Mouse (Mus musculus) forebrain, embryonic 11.5 days (tissue): ENCODE measurements around the gene Setd1b. TPM values are rescaled to one million over a fixed set of nuclear protein-coding genes. Genes with fewer than 3 reads are reported as not detected.
A peak's percentile ranks its signal among the peaks of the same experiment; 100 is the strongest.

Source experiments
- ATAC-seq: fragments of 200-750 bp; cut with Nextera tagmentation; replicated peaks from 2 replicates; pipeline ENCODE4 v1.8.0; 2017; ENCODE audit warnings: moderate TSS enrichment; ENCODE audit not compliant: low FRiP score
- DNase-seq: peaks from one replicate; pipeline ENCODE4 v3.0.0-alpha.2; 2017; ENCODE audit warnings: low spot score
- H3K27ac ChIP-seq: fragments of 300-500 bp; sonication (generic); 2 replicates; pipeline ENCODE4 v1.5.1; 2014; ENCODE audit warnings: low read depth, low read length
- H3K27me3 ChIP-seq: fragments of 300-500 bp; sonication (generic); 2 replicates; pipeline ENCODE4 v1.6.1; 2014; ENCODE audit warnings: mild to moderate bottlenecking, low read length, mixed read lengths; ENCODE audit not compliant: control insufficient read depth, insufficient read depth
- H3K36me3 ChIP-seq: fragments of 300-500 bp; sonication (generic); 2 replicates; pipeline ENCODE4 v1.6.1; 2014; ENCODE audit warnings: mild to moderate bottlenecking, low read length, moderate library complexity, mixed read lengths; ENCODE audit not compliant: control insufficient read depth, insufficient read depth
- H3K4me1 ChIP-seq: fragments of 300-500 bp; sonication (generic); replicated peaks from 2 replicates; pipeline ENCODE4 v1.6.1; 2014; ENCODE audit warnings: low read length, mixed read lengths; ENCODE audit not compliant: control insufficient read depth, insufficient read depth
- H3K4me2 ChIP-seq: fragments of 300-500 bp; sonication (generic); 2 replicates; pipeline ENCODE4 v1.6.1; 2014; ENCODE audit warnings: low read depth, mild to moderate bottlenecking, low read length, moderate library complexity, mixed read lengths; ENCODE audit not compliant: severe bottlenecking
- H3K4me3 ChIP-seq: fragments of 300-500 bp; sonication (generic); 2 replicates; pipeline ENCODE4 v1.5.1; 2014; ENCODE audit warnings: low read depth, low read length
- H3K9ac ChIP-seq: fragments of 300-500 bp; sonication (generic); 2 replicates; pipeline ENCODE4 v1.6.1; 2014; ENCODE audit warnings: low read length
- H3K9me3 ChIP-seq: fragments of 300-500 bp; sonication (generic); 2 replicates; pipeline ENCODE4 v1.6.1; 2016; ENCODE audit warnings: low read length, mixed read lengths; ENCODE audit not compliant: control insufficient read depth
- WGBS: fragments of 180-500 bp; shearing (Covaris S2); extraction: QIAGEN DNeasy Blood & Tissue Kit; methylation state at CpG from one replicate; pipeline ENCODE4 v1.1.7; 2014; 5-methylcytosine and 5-hydroxymethylcytosine counted together
- polyA plus RNA-seq: library from polyadenylated mRNA; unstranded; fragments of >200 nt; fragmentation: Nextera tagmentation; extraction: Ambion mirVana; gene quantifications from 2 replicates; pipeline ENCODE4 v1.2.1, GENCODE M21; 2014

Setd1b gene
- polyA plus RNA-seq, 1 experiment from 2014 or later, result 13.9 TPM

- 88% methylated on average over 5 of the region's 5 CpGs for WGBS
- no peak overlapping the region for H3K27ac ChIP-seq
- H3K27me3 ChIP-seq, result no peaks in the 10 kb centered on the region
- H3K4me3 ChIP-seq, result no peak overlapping the region
- H3K9me3 ChIP-seq, result no peaks in the 10 kb centered on the region
- no peaks in the 10 kb centered on the region for H3K36me3 ChIP-seq
- H3K4me1 ChIP-seq, result no peaks in the 10 kb centered on the region
- no peak overlapping the region for H3K9ac ChIP-seq
- no peak for ATAC-seq
- peak; percentile 27 for DNase-seq
- no peak overlapping the region for H3K4me2 ChIP-seq
Measured at GRCm38 (mm10) chr5:123178792-123179191, 36.8 kb downstream of the Setd1b start.

- WGBS, result 92% methylated on average over 15 of the region's 15 CpGs
Measured at GRCm38 (mm10) chr5:123180390-123180789, 38.4 kb downstream of the Setd1b start.

GRCm38 (mm10) chr5:123181536-123181935, 39.5 kb downstream of the Setd1b start:
- no peak overlapping the region for H3K9ac ChIP-seq
- H3K36me3 ChIP-seq, result no peaks in the 10 kb centered on the region
- H3K4me2 ChIP-seq, result no peak overlapping the region
- no peak overlapping the region for H3K27ac ChIP-seq
- no peaks in the 10 kb centered on the region for H3K9me3 ChIP-seq
- H3K4me3 ChIP-seq, result no peak overlapping the region
- no peak for ATAC-seq
- H3K4me1 ChIP-seq, result no peaks in the 10 kb centered on the region
- no peaks in the 10 kb centered on the region for H3K27me3 ChIP-seq
- WGBS, result 77% methylated on average over 6 of the region's 6 CpGs
- DNase-seq, result peak; percentile 38

More at GRCm38 (mm10) chr5:123180390-123180789, 38.4 kb downstream of the Setd1b start:
- Histone ChIP-seq H3K4me2 (no peak overlapping the region), H3K27ac (no peak overlapping the region), H3K4me1 (no peaks in the 10 kb centered on the region), H3K9ac (no peak overlapping the region), H3K9me3 (no peaks in the 10 kb centered on the region), H3K36me3 (no peaks in the 10 kb centered on the region), H3K4me3 (no peak overlapping the region), H3K27me3 (no peaks in the 10 kb centered on the region)
- DNase-seq (peak; percentile 32), ATAC-seq (no peak)

GRCm38 (mm10) chr5:123182651-123183050, 40.7 kb downstream of the Setd1b start, which contains the start of gene Hpd:
Hpd (minus strand) TSS chr5:123182727.
- no peak within 1 kb of the TSS for H3K9ac ChIP-seq
- H3K4me2 ChIP-seq, result no peak within 1 kb of the TSS
- no peaks in the 10 kb centered on the region for H3K4me1 ChIP-seq
- no peak for ATAC-seq
- H3K36me3 ChIP-seq, result no peaks in the 10 kb centered on the region
- no peak within 1 kb of the TSS for H3K27ac ChIP-seq
- no peak for DNase-seq
- WGBS, result 83% methylated on average over 10 of the region's 10 CpGs
- no peak within 1 kb of the TSS for H3K4me3 ChIP-seq
- no peaks in the 10 kb centered on the region for H3K27me3 ChIP-seq
- H3K9me3 ChIP-seq, result no peaks in the 10 kb centered on the region

- H3K4me1 ChIP-seq, result no peaks in the 10 kb centered on the region
- DNase-seq, result no peak
- 89% methylated on average over 6 of the region's 6 CpGs for WGBS
- no peak for ATAC-seq
- H3K4me2 ChIP-seq, result no peak overlapping the region
- no peak overlapping the region for H3K4me3 ChIP-seq
- H3K27me3 ChIP-seq, result no peaks in the 10 kb centered on the region
- no peak overlapping the region for H3K9ac ChIP-seq
- H3K9me3 ChIP-seq, result no peaks in the 10 kb centered on the region
- H3K36me3 ChIP-seq, result no peaks in the 10 kb centered on the region
- H3K27ac ChIP-seq, result no peak overlapping the region
Measured at GRCm38 (mm10) chr5:123185966-123186365, 44.0 kb downstream of the Setd1b start.

GRCm38 (mm10) chr5:123187306-123187705, 45.3 kb downstream of the Setd1b start:
- no peak overlapping the region for H3K9ac ChIP-seq
- no peaks in the 10 kb centered on the region for H3K36me3 ChIP-seq
- no peak overlapping the region for H3K4me2 ChIP-seq
- DNase-seq (no peak), ATAC-seq (no peak)
- no peaks in the 10 kb centered on the region for H3K4me1 ChIP-seq
- 96% methylated on average over 3 of the region's 3 CpGs for WGBS
- H3K27me3 ChIP-seq, result no peaks in the 10 kb centered on the region
- H3K27ac ChIP-seq, result no peak overlapping the region
- no peaks in the 10 kb centered on the region for H3K9me3 ChIP-seq
- H3K4me3 ChIP-seq, result no peak overlapping the region

- WGBS, result 71% methylated on average over 3 of the region's 3 CpGs
Measured at GRCm38 (mm10) chr5:123190912-123191311, 48.9 kb downstream of the Setd1b start.

GRCm38 (mm10) chr5:123191427-123191826, 49.4 kb downstream of the Setd1b start:
- Histone ChIP-seq H3K27me3 (no peaks in the 10 kb centered on the region), H3K9ac (no peak overlapping the region), H3K4me2 (no peak overlapping the region), H3K4me3 (no peak overlapping the region), H3K4me1 (no peaks in the 10 kb centered on the region), H3K9me3 (no peaks in the 10 kb centered on the region), H3K36me3 (no peaks in the 10 kb centered on the region), H3K27ac (no peak overlapping the region)
- ATAC-seq (no peak), DNase-seq (no peak)
- 89% methylated on average over 6 of the region's 6 CpGs for WGBS

More at GRCm38 (mm10) chr5:123190912-123191311, 48.9 kb downstream of the Setd1b start:
- H3K4me3 ChIP-seq, result no peak overlapping the region
- H3K27me3 ChIP-seq, result no peaks in the 10 kb centered on the region
- ATAC-seq (no peak), DNase-seq (no peak)
- H3K36me3 ChIP-seq, result no peaks in the 10 kb centered on the region
- no peak overlapping the region for H3K27ac ChIP-seq
- no peaks in the 10 kb centered on the region for H3K9me3 ChIP-seq
- H3K9ac ChIP-seq, result no peak overlapping the region
- no peaks in the 10 kb centered on the region for H3K4me1 ChIP-seq
- H3K4me2 ChIP-seq, result no peak overlapping the region

GRCm38 (mm10) chr5:123192606-123193150, 50.7 kb downstream of the Setd1b start:
- ATAC-seq, result no peak
- WGBS, result 56% methylated on average over 9 of the region's 9 CpGs
- Histone ChIP-seq H3K9me3 (no peaks in the 10 kb centered on the region), H3K27me3 (no peaks in the 10 kb centered on the region), H3K9ac (no peak overlapping the region), H3K4me1 (no peaks in the 10 kb centered on the region), H3K4me2 (no peak overlapping the region), H3K4me3 (no peak overlapping the region), H3K27ac (no peak overlapping the region), H3K36me3 (no peaks in the 10 kb centered on the region)
- DNase-seq, result no peak
